Mouse (Mus musculus) MEL (cell line): ENCODE results near the gene Zc3hav1. TPM values are rescaled to one million over a fixed set of nuclear protein-coding genes. Genes with fewer than 3 reads are reported as not detected.

Source experiments
- DNase-seq: peaks from one replicate; pipeline ENCODE4 v3.0.0; 2011; ENCODE audit warnings: low read depth, low spot score
- H3K27ac ChIP-seq: 2 replicates; pipeline ENCODE4 v1.5.1; 2012; ENCODE audit warnings: low read depth, mild to moderate bottlenecking, control low read depth, low read length, moderate library complexity; ENCODE audit not compliant: control insufficient read depth
- H3K27me3 ChIP-seq, 2 experiments: fragments of 150-350 bp in 1 of 2; sonication (generic) in 1 of 2; 2 replicates each; pipeline ENCODE4 v1.6.1; 2012; ENCODE audit warnings: low read length in 2 of 2, mild to moderate bottlenecking in 2 of 2, improper control_type of control experiment in 1 of 2, moderate library complexity in 1 of 2; ENCODE audit not compliant: insufficient read depth in 2 of 2, control insufficient read depth in 1 of 2
- H3K36me3 ChIP-seq, 2 experiments: 2 replicates each; pipeline ENCODE4 v1.6.1; 2012 to 2014; ENCODE audit warnings: low read length in 2 of 2, improper control_type of control experiment in 1 of 2, inconsistent platforms in 1 of 2, mild to moderate bottlenecking in 1 of 2; ENCODE audit not compliant: insufficient read depth in 2 of 2, control insufficient read depth in 1 of 2
- H3K4me1 ChIP-seq, 2 experiments: fragments of 150-350 bp in 1 of 2; sonication (generic) in 1 of 2; 2 replicates each; pipeline ENCODE4 v1.6.1; 2012; ENCODE audit warnings: low read length in 2 of 2, improper control_type of control experiment in 1 of 2, mild to moderate bottlenecking in 1 of 2; ENCODE audit not compliant: insufficient read depth in 2 of 2, control insufficient read depth in 1 of 2
- H3K4me3 ChIP-seq, 2 experiments: fragments of 150-350 bp in 1 of 2; sonication (generic) in 1 of 2; 2 replicates each; pipeline ENCODE4 v1.5.1; 2012; ENCODE audit warnings: low read depth in 2 of 2, low read length in 2 of 2, mild to moderate bottlenecking in 2 of 2, moderate library complexity in 2 of 2, control low read depth in 1 of 2, improper control_type of control experiment in 1 of 2; ENCODE audit not compliant: control insufficient read depth in 1 of 2, insufficient read depth in 1 of 2
- H3K79me2 ChIP-seq: 2 replicates; pipeline ENCODE4 v1.6.1; 2012; ENCODE audit warnings: mild to moderate bottlenecking, low read length, moderate library complexity; ENCODE audit not compliant: control insufficient read depth, poor library complexity, insufficient read depth
- H3K9ac ChIP-seq: 2 replicates; pipeline ENCODE4 v1.6.1; 2012; ENCODE audit warnings: low read depth, mild to moderate bottlenecking, control low read depth, low read length, moderate library complexity; ENCODE audit not compliant: control insufficient read depth, poor library complexity, severe bottlenecking
- H3K9me3 ChIP-seq: fragments of 150-350 bp; sonication (generic); replicated peaks from 2 replicates; pipeline ENCODE4 v1.6.1; 2012; ENCODE audit warnings: mild to moderate bottlenecking, low read length, improper control_type of control experiment, moderate library complexity; ENCODE audit not compliant: insufficient read depth
- BHLHE40 ChIP-seq: IDR thresholded peaks from 2 replicates; pipeline ENCODE4 v1.6.1; 2012; ENCODE audit warnings: low read depth, mild to moderate bottlenecking, inconsistent platforms, low read length, improper control_type of control experiment, borderline replicate concordance
- CTCF ChIP-seq, 3 experiments: IDR thresholded peaks in 2 of 3; conservative IDR thresholded peaks in 1 of 3; 2 replicates each; pipeline ENCODE4 v1.5.1; 2011 to 2012; ENCODE audit warnings: low read length in 3 of 3, low read depth in 2 of 3, mild to moderate bottlenecking in 2 of 3, improper control_type of control experiment in 1 of 3, inconsistent platforms in 1 of 3, mixed read lengths in 1 of 3, moderate library complexity in 1 of 3; ENCODE audit not compliant: control insufficient read depth in 1 of 3, insufficient read depth in 1 of 3, poor library complexity in 1 of 3, severe bottlenecking in 1 of 3
- ETS1 ChIP-seq: IDR thresholded peaks from 2 replicates; pipeline ENCODE4 v1.6.1; 2012; ENCODE audit warnings: low read depth, mild to moderate bottlenecking, inconsistent platforms, low read length, improper control_type of control experiment, moderate library complexity
- GATA1 ChIP-seq: IDR thresholded peaks from 2 replicates; pipeline ENCODE4 v1.6.1; 2011; ENCODE audit warnings: low read depth, low read length, improper control_type of control experiment
- JUND ChIP-seq: IDR thresholded peaks from 2 replicates; pipeline ENCODE4 v1.6.1; 2011; ENCODE audit warnings: low read depth, mild to moderate bottlenecking, improper control_type of control experiment, low read length
- KAT2A ChIP-seq: conservative IDR thresholded peaks from 2 replicates; pipeline ENCODE4 v1.6.1; 2012; ENCODE audit warnings: low read depth, low read length, improper control_type of control experiment, inconsistent platforms
- MAX ChIP-seq: IDR thresholded peaks from 2 replicates; pipeline ENCODE4 v1.6.1; 2011; ENCODE audit warnings: low read length, improper control_type of control experiment
- MEF2A ChIP-seq: IDR thresholded peaks from 2 replicates; pipeline ENCODE4 v1.6.1; 2014; ENCODE audit warnings: low read depth, mild to moderate bottlenecking, inconsistent platforms, low read length, improper control_type of control experiment; ENCODE audit not compliant: poor library complexity, insufficient replicate concordance, severe bottlenecking; ENCODE audit errors: extremely low read depth
- NELFE ChIP-seq: IDR thresholded peaks from 2 replicates; pipeline ENCODE4 v1.6.1; 2011; ENCODE audit warnings: low read depth, low read length, improper control_type of control experiment
- POLR2A ChIP-seq, 2 experiments: IDR thresholded peaks; 2 replicates each; pipeline ENCODE4 v1.6.1; 2011 to 2012; ENCODE audit warnings: low read length in 2 of 2, mild to moderate bottlenecking in 2 of 2, control low read depth in 1 of 2, improper control_type of control experiment in 1 of 2, low read depth in 1 of 2, moderate library complexity in 1 of 2; ENCODE audit not compliant: control insufficient read depth in 1 of 2, insufficient read depth in 1 of 2, poor library complexity in 1 of 2
- POLR2AphosphoS2 ChIP-seq: IDR thresholded peaks from 2 replicates; pipeline ENCODE4 v1.6.1; 2011; ENCODE audit warnings: low read length, improper control_type of control experiment
- POLR2AphosphoS5 ChIP-seq: IDR thresholded peaks from 2 replicates; pipeline ENCODE4 v1.6.1; 2012; ENCODE audit warnings: low read depth, borderline replicate concordance, mild to moderate bottlenecking, inconsistent platforms, low read length, moderate library complexity, mixed read lengths
- RAD21 ChIP-seq: IDR thresholded peaks from 2 replicates; pipeline ENCODE4 v1.6.1; 2011; ENCODE audit warnings: mild to moderate bottlenecking, low read depth, low read length, improper control_type of control experiment
- RCOR1 ChIP-seq: IDR thresholded peaks from 2 replicates; pipeline ENCODE4 v1.6.1; 2012; ENCODE audit warnings: low read depth, mild to moderate bottlenecking, inconsistent platforms, low read length, improper control_type of control experiment
- SIN3A ChIP-seq: IDR thresholded peaks from 2 replicates; pipeline ENCODE4 v1.6.1; 2012; ENCODE audit warnings: low read length, improper control_type of control experiment, inconsistent platforms
- SMC3 ChIP-seq: IDR thresholded peaks from 2 replicates; pipeline ENCODE4 v1.6.1; 2011; ENCODE audit warnings: low read depth, low read length, improper control_type of control experiment
- TAL1 ChIP-seq: IDR thresholded peaks from 2 replicates; pipeline ENCODE4 v1.6.1; 2012; ENCODE audit warnings: mild to moderate bottlenecking, inconsistent platforms, low read length, moderate library complexity, mixed read lengths
- USF1 ChIP-seq: IDR thresholded peaks from 2 replicates; pipeline ENCODE4 v1.6.1; 2014; ENCODE audit warnings: low read depth, mild to moderate bottlenecking, inconsistent platforms, low read length, improper control_type of control experiment, moderate library complexity
- ZMIZ1 ChIP-seq: IDR thresholded peaks from 2 replicates; pipeline ENCODE4 v1.6.1; 2012; ENCODE audit warnings: low read depth, mild to moderate bottlenecking, inconsistent platforms, low read length, improper control_type of control experiment, moderate library complexity
- polyA plus RNA-seq, 2 experiments: library from polyadenylated mRNA; stranded (reverse) in 1 of 2; unstranded in 1 of 2; fragments of >175 nt in 1 of 2; fragments of >200 nt in 1 of 2; gene quantifications; 2 replicates each; pipeline versions ENCODE4 v1.2.1 to v1.2.4; 2012; ENCODE audit warnings: low replicate concordance in 2 of 2, low read depth in 1 of 2; ENCODE audit not compliant: insufficient read length in 2 of 2, insufficient read depth in 1 of 2, missing spikeins in 1 of 2
- total RNA-seq: library from RNA; depleted of rRNA; stranded (reverse); fragments of 300-350 nt; gene quantifications from 2 replicates; pipeline ENCODE4 v1.2.3, GENCODE M21; 2012; rRNA removed

Gene Zc3hav1
- total and polyA plus RNA-seq, 3 experiments = 66.6 to 71.0 (median 68.3) TPM

GRCm38 (mm10) chr6:38255794-38256193 lies 98.6 kb downstream of the Zc3hav1 start:
- Histone ChIP-seq H3K9me3 (no peaks in the 10 kb centered on the region), H3K79me2 (no peaks in the 10 kb centered on the region; the same call in 1 of the 2 replicates), H3K4me3 (no peak overlapping the region), H3K27me3 (no peaks in the 10 kb centered on the region), H3K27ac (no peak overlapping the region), H3K36me3 (peaks cover 0 to 8% of the 10 kb centered on the region in 2 experiments; a peak in 2 of 4 replicates), H3K4me1 (peaks cover 3 to 28% of the 10 kb centered on the region in 2 experiments; a peak in 3 of 4 replicates), H3K9ac (no peak overlapping the region)
- no peak for DNase-seq
- TF ChIP-seq CTCF (IDR thresholded peaks at IDR 0.05 in 2 of 3, conservative IDR thresholded peaks at IDR 0.05 in 1 of 3; ENCODE audit: control insufficient read depth in 1 of 3, insufficient read depth in 1 of 3, low read depth in 2 of 3, low read length in 3 of 3, poor library complexity in 1 of 3, severe bottlenecking in 1 of 3) (no peak), USF1 (no peak), KAT2A (no peak), GATA1 (no peak), SIN3A (no peak), ZMIZ1 (no peak), POLR2A (IDR thresholded peaks at IDR 0.05; ENCODE audit: control insufficient read depth in 1 of 2, insufficient read depth in 1 of 2, low read depth in 1 of 2, low read length in 2 of 2, poor library complexity in 1 of 2) (no peak), BHLHE40 (no peak), JUND (no peak), ETS1 (no peak), SMC3 (no peak), POLR2AphosphoS2 (no peak), TAL1 (no peak), MEF2A (no peak), MAX (no peak), RCOR1 (no peak), RAD21 (no peak), NELFE (no peak), POLR2AphosphoS5 (no peak)

Other genes starting within 250 kb of the Zc3hav1 start
- not detected in 2 replicates for gene Tmem213, start 245.3 kb downstream of the Zc3hav1 start, total RNA-seq
- not detected for gene Tmem213, start 245.3 kb downstream of the Zc3hav1 start, polyA plus RNA-seq
- gene Atp6v0a4, start 230.0 kb downstream of the Zc3hav1 start, total RNA-seq = 0.12 and 0.16 TPM in 2 replicates
- not detected for gene Atp6v0a4, start 230.0 kb downstream of the Zc3hav1 start, polyA plus RNA-seq
- 2.2 and 2.5 TPM in 2 replicates for gene D630045J12Rik, start 100.6 kb downstream of the Zc3hav1 start, total RNA-seq
- gene D630045J12Rik, start 100.6 kb downstream of the Zc3hav1 start, polyA plus RNA-seq = 1 to 10 TPM in 1 of 2 experiments, not detected in 1; 6.2 TPM
- gene Zc3hav1l, start 55.3 kb downstream of the Zc3hav1 start, total RNA-seq = 1.8 and 2.0 TPM in 2 replicates
- gene Zc3hav1l, start 55.3 kb downstream of the Zc3hav1 start, polyA plus RNA-seq = 1 to 10 TPM in 1 of 2 experiments, not detected in 1; 5.8 TPM
- gene Ttc26, start 26.9 kb upstream of the Zc3hav1 start, total RNA-seq = 1.3 and 1.4 TPM in 2 replicates
- 1 to 10 TPM in 1 of 2 experiments, not detected in 1; 2.1 TPM for gene Ttc26, start 26.9 kb upstream of the Zc3hav1 start, polyA plus RNA-seq
- 12.1 and 13.6 TPM in 2 replicates for gene Ubn2, start 79.3 kb upstream of the Zc3hav1 start, total RNA-seq
- gene Ubn2, start 79.3 kb upstream of the Zc3hav1 start, polyA plus RNA-seq = 10 to 100 TPM; 16.0 to 39.4 TPM
- 124 and 148 TPM in 2 replicates for gene Fmc1, start 178.9 kb upstream of the Zc3hav1 start, total RNA-seq
- 10 to 100 TPM in 1 of 2 experiments, not detected in 1; 86.1 TPM for gene Fmc1, start 178.9 kb upstream of the Zc3hav1 start, polyA plus RNA-seq
- gene Luc7l2, start 196.7 kb upstream of the Zc3hav1 start, total RNA-seq = 51.8 and 54.8 TPM in 2 replicates
- gene Luc7l2, start 196.7 kb upstream of the Zc3hav1 start, polyA plus RNA-seq = 100 to 1,000 TPM; 118 to 129 TPM